Comparison of ENCODE assay signal across 10 mouse cellular contexts in the genomic region with DNA sequence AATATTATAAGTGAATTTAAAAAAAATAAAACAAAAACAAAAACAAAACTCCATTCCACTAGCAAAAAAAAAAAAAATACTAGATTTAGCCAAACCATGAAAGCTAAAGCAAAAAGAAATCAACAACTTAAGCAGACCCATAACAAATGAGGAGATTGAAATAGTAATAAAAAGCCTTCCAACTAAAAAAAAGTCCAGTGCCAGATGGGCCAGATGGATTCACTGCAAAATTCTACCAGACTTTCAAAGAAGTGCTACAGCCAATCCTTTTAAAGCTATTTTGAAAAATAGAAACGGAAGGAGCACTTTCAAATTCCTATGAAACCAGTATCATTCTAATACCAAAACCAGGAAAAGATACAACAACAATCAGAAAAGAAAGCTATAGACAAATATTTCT.
"Had no signal": no experiment of that assay in that cellular context is flagged by ENCODE, and none has a peak within 500 bp of the region (broad histone marks: within the 10 kb centered on the region; RNA-seq: fewer than 3 reads in every experiment).

No protein-coding gene starts in this region.

- DNase-seq: liver, postnatal 0 days; lung, adult 2 months; lung, postnatal 14 days; lung, postnatal 36 days; thymus, adult 2 months; thymus, postnatal 25 days; thymus, postnatal 4 days had no signal

- ATAC-seq: liver, postnatal 0 days; lung, postnatal 0 days; midbrain, embryonic 13.5 days; midbrain, embryonic 15.5 days had no signal
